Mouse (Mus musculus): Measurements from ENCODE around the gene Taf13.

Gene Taf13

DNA sequence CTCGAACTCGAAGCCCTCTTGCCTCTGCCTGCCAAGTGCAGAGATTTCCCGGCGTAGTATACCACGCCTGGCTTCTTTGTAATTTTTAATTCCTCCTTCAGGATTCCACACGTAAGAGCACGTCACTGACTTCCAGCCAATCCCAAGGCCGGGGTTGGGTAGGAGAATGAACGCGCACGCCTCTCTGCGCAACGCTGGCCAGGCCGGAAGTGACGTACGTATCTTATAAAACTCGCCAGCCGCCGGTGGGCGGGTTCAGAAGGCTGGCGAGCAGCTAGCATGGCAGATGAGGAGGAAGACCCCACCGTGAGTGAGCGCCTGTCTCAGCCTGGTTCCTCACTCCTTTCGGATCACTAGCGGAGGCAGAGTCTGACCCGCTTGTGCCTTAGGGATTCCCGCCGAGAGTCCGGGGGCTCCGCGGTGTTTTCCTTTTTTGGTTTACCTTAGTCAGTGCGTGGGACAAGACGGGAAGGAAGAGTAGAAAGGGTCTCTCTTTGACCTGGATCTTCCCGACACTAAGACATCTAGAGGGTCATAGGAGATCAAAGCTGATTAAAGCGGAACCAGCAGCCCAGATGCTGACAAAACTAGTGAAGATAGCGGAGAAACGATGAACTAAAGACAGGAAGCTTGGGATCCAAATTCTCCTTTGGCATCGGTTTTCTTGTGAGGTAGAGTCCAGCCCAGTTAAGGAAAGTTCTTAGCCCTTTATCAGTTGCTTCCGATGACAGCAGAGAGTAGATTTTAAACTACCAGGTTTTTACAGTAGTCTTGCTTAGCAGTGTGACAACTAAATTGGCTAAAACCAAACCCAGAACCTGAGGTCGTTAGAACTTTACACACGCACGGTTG lies at the start of gene Taf13:
Gene Taf13 (plus strand): TSS at position 256 of the 852 bp plus-strand sequence.
- ChIA-PET CTCF (interaction anchor here in 2 of 4 experiments (0.5 to 0.6 kb wide), 4 partner anchors 184 to 456 kb away, joined by 3 to 8 read pairs (median 4); partner anchors contain the start of gene Fam102b (in 1 of the 2)), POLR2A (interaction anchor here (0.5 to 6.9 kb wide), 67 partner anchors 9 to 1006 kb away, joined by 3 to 74 read pairs (median 5); partner anchors contain the start of genes Tmem167b (in 3 of the 4), Wdr47 (in 3 of the 4), Psrc1 (in 2 of the 4) and Sars (in 2 of the 4))

DNA sequence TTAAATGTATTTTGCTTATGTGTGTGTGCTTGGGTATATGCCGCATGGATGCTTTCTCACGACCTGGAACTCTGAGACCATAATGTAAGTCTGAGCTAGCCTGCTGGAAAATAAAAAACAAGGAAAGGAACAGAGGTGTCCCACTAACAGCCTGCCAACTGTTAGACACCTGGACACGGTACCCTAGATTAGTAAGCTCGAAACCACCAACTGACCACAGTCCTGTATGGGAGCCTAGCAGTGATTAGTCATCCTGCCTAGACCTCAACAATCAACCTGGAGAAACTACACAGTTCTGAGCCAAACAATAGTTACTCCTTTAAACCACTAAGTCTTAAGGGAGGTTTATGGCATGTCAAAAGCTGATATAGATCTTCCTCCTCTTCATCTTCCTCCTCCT lies 48.1 kb upstream of the Taf13 start:
- POLR2A ChIA-PET, result interaction anchor here in 3 of 4 experiments (0.5 to 1.2 kb wide), 3 partner anchors 10 to 291 kb away, joined by 3 read pairs; partner anchors contain the start of gene Psrc1 (in 1 of the 3)
- CTCF ChIA-PET, result interaction anchor here in 1 of 4 experiments (1.2 kb wide), 1 partner anchor 14 kb away, joined by 4 read pairs; no protein-coding TSS in a partner anchor

DNA sequence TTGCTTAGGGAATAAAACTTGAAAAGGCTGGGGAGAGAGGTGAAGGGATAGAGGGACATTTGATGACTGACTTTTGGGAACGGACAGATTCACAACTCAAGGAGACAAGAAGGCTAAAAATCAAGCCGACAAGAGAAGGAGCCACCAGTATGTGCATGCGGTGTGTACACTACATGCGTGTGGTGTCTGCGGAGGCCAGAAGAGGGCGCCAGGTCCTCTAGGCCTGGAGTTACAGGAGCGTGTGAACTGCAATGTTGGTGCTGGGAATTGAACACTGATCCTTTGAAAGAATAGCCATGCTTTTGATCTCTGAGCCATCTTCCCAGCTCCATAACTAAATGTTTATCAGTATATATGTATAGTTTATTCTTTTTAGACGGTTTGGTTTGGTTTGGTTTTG lies 43.0 kb upstream of the Taf13 start:
- POLR2A ChIA-PET, result interaction anchor here in 1 of 4 experiments (1.3 kb wide), 1 partner anchor 20 kb away, joined by 3 read pairs; no protein-coding TSS in a partner anchor
- CTCF ChIA-PET, result interaction anchor here in 1 of 4 experiments (1.5 kb wide), 1 partner anchor 9 kb away, joined by 4 read pairs; no protein-coding TSS in a partner anchor

DNA sequence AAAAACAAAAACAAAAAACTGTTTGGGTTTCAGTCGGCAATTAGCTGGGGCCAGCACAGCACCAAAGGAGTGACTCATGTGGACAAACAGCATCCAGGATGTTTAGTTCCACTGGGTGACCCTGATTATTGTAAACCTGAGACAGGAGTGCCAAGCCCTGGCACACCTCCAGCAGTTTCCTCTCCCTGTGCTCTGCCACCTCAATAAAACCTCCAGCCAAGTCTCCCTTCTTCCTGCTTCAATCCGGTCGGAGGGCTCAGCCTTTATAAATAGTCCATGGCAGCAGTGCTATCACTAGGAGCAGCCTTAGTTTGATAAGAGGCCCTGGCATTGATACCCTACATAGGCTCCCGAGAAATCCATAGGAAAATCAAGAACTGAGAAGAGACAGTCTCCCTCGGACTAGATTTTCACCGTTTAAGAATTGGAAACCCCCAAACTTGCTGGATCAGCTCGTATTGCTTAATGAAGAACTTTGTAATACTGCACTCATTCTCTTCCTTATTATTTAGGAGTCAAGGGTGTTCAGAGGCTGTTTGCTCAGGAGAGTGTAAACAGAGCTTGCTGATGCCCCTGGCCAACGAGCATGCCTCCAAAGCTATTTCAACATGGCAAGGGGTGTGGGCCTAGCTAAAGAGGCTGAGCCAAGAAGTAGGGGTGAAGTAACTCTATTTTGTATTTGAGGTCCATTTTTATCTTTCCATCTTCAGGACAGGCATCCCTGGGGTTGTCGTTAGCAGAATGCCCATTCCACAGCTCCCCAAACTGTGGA lies 38.2 kb upstream of the Taf13 start:
- POLR2A ChIA-PET, result interaction anchor here in 1 of 4 experiments (0.5 kb wide), 1 partner anchor 144 kb away, joined by 3 read pairs; no protein-coding TSS in a partner anchor
- CTCF ChIA-PET, result no interaction called here

DNA sequence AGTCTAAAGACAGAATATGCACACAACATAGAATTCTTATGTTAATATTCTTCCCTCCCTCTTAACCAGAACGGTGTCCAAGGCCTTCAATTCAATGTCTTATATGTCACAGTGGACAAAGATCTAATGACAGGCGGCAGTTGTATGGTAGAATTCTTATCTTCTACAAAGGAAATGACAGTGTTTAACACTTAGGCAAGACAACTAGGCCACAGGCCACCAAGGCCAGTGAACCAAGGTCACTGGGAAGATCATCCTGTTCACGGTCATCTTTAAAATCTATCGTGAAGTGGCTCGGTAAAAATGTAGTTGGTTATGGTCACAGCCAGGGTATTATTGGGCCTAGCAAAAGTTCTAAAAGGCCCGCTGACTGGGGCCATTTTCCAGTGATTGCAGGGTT lies 37.5 kb upstream of the Taf13 start, which contains the start of gene 1700013F07Rik:
Gene 1700013F07Rik (plus strand): TSS at position 200 of the 400 bp plus-strand sequence.
- ChIA-PET CTCF (no interaction called here), POLR2A (interaction anchor here in 2 of 4 experiments (0.5 to 0.6 kb wide), 2 partner anchors 106 to 145 kb away, joined by 3 read pairs; no protein-coding TSS in a partner anchor)

DNA sequence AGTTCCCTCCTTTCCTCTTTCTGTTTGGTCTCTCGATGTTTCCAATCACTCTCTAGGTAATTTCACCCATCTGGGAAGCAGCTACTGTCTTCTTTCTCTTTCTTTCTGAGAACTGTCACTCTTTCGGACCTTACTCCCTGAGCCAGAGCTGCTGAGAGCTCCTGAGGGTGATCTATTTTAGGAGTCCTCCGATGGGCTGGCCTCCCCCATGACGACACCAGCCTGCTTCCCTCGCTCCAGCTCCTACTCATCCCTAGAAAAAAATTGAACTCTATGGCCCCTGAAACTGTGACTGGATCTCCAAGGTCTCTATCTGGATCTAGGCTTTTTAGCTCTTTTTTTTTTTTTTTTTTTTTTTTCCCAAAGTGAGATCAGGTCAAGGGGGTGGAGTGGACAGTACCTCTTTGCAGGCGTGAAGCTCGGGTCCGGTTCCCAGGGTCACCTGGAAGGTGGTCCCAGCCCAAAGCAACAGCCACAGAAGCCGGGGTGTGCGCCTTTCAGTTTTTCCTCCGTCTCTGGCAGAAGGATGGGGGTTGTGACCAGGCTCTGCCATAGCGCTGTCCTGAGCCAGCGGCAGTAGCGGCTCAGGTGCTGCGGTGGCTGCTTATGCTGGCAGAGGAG lies 35.5 kb upstream of the Taf13 start:
- ChIA-PET POLR2A (interaction anchor here in 3 of 4 experiments (0.6 to 3.4 kb wide), 12 partner anchors 9 to 139 kb away, joined by 3 to 15 read pairs (median 4); partner anchors contain the start of genes Sars (in 2 of the 3) and Taf13 (in 1 of the 3)), CTCF (interaction anchor here (0.6 to 1.0 kb wide), 7 partner anchors 22 to 125 kb away, joined by 3 to 15 read pairs (median 4); no protein-coding TSS in a partner anchor)

DNA sequence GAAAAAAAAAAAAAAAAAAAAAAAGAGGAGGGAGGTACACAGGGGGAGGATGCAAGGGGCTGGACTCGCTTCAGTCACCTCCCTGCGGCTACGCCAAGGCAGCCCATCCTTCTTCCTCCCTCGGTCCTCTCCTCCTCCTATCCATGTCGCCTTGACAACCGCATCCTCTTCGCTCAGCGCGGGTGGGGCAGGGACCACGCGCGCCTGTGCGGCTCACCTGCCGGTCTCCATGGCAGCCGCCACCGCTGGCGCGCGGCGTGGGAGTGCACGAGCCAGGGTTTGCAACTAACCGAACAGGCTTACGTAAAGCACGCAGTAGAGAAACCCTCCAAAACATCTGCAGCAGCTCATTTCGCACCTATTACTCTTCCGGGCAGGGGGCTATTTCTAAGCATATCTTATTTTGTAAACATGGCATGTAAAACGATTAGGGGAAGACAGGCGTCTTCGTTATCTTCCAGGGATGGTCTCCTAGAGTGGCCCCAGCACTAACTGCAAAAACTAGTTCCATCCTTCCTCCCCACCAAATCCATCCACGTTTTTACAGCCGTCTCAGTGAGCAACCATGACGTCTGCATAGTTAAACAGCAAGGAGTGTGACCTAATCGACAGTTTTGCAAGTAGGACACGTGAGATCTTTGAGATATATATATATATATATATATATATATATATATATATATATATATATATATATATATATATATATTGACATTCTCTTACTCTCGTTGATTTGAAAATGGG lies 34.8 kb upstream of the Taf13 start, which contains the start of gene 5330417C22Rik:
Gene 5330417C22Rik (minus strand): TSS at position 20 of the 744 bp plus-strand sequence.
- CTCF ChIA-PET, result interaction anchor here (0.6 to 1.5 kb wide), 13 partner anchors 9 to 372 kb away, joined by 3 to 7 read pairs (median 4); partner anchors contain the start of genes Tmem167b (in 1 of the 4) and Wdr47 (in 1 of the 4)
- POLR2A ChIA-PET, result interaction anchor here in 3 of 4 experiments (0.6 to 3.4 kb wide), 10 partner anchors 8 to 326 kb away, joined by 3 to 15 read pairs (median 4); partner anchors contain the start of genes Atxn7l2 (in 1 of the 3), Sars (in 1 of the 3) and Taf13 (in 1 of the 3)

DNA sequence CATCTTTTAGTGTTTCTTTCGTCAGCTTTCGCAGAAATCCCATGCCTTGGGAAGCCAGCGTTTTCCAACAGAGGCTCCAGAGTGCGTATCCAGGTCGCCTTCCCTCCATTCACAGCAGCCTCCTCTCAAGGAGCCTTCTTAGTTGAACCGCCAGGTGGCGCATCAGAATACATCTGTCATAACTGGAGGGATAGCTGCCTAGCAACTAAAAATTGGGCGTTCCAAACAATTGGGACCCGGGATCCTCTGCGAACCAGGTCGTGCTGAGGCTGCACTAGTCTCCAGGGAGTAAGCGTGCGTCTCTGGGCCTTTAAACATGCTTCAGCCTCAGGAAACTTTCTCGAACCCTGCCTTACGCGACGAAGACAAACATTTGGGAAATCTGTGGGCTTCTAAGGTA lies 34.2 kb upstream of the Taf13 start:
- CTCF ChIA-PET, result interaction anchor here (0.5 to 1.5 kb wide), 24 partner anchors 8 to 373 kb away, joined by 3 to 7 read pairs (median 4); partner anchors contain the start of genes Gpsm2 (in 1 of the 4), Tmem167b (in 1 of the 4) and Wdr47 (in 1 of the 4)
- POLR2A ChIA-PET, result interaction anchor here in 3 of 4 experiments (0.5 to 3.4 kb wide), 14 partner anchors 7 to 1569 kb away, joined by 3 to 15 read pairs (median 4); partner anchors contain the start of genes Taf13 (in 2 of the 3), Atxn7l2 (in 1 of the 3), Sars (in 1 of the 3) and Wdr47 (in 1 of the 3)

DNA sequence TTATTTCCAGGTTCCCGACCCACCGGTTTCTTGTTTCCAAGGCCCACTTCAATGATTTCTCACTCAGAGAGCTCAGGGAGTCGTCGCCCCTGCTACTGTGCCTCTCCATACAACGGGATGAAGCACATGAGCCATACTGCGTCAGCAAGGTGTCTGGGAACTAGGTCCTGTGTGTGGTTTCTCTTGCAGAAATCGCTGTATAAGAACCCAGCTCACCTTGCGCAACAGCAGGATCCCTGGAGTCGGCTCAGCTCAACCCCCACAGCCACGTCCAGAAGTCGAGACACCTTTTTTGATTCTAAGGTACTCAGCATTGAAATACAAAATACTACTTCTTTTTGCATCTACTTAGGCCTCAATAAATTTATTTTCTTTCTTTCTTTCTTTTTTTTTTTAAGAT lies 29.2 kb upstream of the Taf13 start:
- ChIA-PET POLR2A (interaction anchor here in 3 of 4 experiments (0.7 to 1.3 kb wide), 3 partner anchors 12 to 98 kb away, joined by 3 to 5 read pairs (median 4); no protein-coding TSS in a partner anchor), CTCF (no interaction called here)

DNA sequence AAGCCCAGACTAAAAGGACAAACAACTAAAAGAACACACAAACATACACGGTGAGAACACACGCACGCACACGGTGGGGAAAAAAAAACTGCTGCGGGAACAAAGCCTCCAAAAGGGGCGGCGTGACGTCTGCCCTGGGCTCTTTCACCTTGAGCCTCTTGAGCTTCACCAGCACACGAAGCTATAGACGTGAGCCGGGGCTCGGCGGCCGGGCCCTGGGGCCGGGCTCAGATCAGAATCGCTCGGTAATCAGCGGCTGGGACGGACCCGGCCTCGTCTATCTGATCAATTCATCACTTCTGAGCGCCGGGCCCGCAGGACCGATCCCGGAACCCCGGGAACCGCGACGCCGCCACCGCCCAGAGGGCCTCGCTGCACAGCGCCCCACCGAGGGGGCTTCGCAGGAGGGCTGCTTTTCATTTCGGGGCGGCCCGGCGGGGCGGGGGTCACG lies 17.4 kb upstream of the Taf13 start:
- ChIA-PET POLR2A (interaction anchor here (0.5 to 2.7 kb wide), 35 partner anchors 9 to 358 kb away, joined by 3 to 17 read pairs (median 4); partner anchors contain the start of genes Prpf38b (in 2 of the 4), Psrc1 (in 2 of the 4), 5330417C22Rik (in 1 of the 4) and Atxn7l2 (in 1 of the 4)), CTCF (interaction anchor here in 2 of 4 experiments (0.6 to 1.5 kb wide), 3 partner anchors 8 to 31 kb away, joined by 3 to 7 read pairs (median 4); partner anchors contain the start of gene Tmem167b (in 1 of the 2))

DNA sequence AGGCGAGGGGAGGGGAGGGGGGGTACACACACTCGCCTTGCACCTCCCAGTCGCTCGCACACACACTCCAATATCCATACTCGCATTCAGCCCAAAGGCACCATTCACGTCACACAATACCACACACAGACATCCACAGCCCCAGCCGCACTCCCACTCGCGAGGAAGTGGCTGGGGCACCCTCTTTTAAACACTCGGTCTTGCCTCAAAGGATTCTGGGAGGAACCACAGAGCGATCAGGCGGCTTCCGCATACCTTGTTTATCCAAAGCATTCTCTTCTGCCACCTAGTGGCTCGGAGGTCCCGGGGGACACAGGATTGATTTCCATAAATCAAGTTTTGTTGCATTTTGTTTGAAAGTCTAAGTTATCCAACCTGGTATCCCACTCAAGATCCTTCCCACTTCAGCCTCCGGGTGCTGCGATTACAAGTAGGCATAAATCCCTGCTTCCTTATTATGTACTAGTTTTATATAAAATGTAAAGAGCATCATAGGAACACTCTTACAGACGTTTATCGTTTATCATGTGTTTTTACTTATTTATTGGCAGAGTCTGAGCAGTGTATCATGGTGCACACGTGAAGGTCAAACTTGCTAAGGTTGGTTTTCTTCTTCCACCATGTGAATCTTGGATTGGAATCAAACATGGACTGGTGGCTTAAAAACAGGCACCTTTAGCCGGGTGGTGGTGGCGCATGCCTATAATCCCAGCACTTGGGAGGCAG lies 16.7 kb upstream of the Taf13 start:
- POLR2A ChIA-PET, result interaction anchor here in 3 of 4 experiments (0.7 to 2.7 kb wide), 30 partner anchors 8 to 357 kb away, joined by 3 to 17 read pairs (median 4); partner anchors contain the start of genes 5330417C22Rik (in 1 of the 3), Atxn7l2 (in 1 of the 3), Clcc1 (in 1 of the 3) and Fndc7 (in 1 of the 3)
- CTCF ChIA-PET, result interaction anchor here in 2 of 4 experiments (0.6 to 1.5 kb wide), 2 partner anchors 17 to 30 kb away, joined by 4 to 7 read pairs; no protein-coding TSS in a partner anchor

DNA sequence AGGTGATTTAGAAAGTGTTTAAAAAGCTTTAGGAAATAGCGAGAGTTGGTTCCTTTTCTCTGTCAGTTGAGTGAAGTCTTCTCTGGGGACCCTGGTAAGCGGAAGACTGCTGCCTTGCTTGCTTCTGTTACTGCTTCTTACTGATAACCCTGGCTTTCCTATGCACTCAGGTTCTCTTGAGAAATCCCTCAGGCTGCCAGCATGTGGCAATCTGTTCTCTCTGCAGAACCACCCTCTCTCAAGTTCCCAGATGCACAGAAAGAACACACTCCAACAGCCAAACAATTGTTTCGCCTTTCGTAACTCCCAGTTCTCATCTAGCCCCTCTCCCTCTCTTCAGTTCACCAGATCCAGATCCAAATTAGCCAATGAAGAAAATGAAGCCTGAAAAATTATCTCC lies 13.6 kb upstream of the Taf13 start:
- ChIA-PET POLR2A (interaction anchor here in 1 of 4 experiments (1.1 to 2.2 kb wide), 2 partner anchors 34 to 134 kb away, joined by 3 to 7 read pairs; partner anchors contain the start of gene Wdr47), CTCF (no interaction called here)

DNA sequence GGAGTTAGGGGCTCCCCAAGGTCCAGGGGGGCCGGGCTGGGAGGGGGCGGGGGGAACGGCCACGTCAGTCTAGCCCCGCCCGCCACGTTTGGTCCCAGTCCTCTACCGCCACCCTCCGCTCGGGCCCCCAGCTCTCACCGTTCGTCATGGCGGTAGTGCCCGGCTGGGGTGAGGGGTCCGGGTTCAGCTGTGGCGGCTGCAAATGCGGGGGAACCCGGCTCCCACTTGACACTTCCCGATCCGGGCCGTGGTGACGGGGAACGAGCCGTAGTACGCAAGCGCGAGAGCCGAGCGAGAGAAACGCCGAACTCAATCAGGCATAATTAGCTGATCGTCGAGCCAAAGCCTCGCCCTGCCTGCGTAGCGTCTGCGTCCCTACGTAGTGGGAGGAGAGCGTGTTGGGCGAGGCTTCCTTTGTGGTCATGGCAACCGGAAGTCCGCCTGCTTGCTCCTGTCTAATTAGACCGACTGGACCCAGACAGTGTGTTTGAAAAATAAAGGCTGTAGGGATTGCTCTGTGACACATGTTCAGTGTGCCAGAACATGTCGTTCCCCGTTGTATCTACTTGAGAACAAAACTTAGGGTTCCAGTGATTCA lies 9.3 kb upstream of the Taf13 start, which contains the start of gene Tmem167b:
Gene Tmem167b (minus strand): TSS at position 334 of the 598 bp plus-strand sequence.
- POLR2A ChIA-PET, result interaction anchor here (0.5 to 4.3 kb wide), 26 partner anchors 8 to 416 kb away, joined by 3 to 53 read pairs (median 4); partner anchors contain the start of genes Taf13 (in 3 of the 4), Wdr47 (in 3 of the 4), Psrc1 (in 2 of the 4) and Sars (in 2 of the 4)
- CTCF ChIA-PET, result interaction anchor here in 3 of 4 experiments (0.6 to 2.9 kb wide), 14 partner anchors 9 to 266 kb away, joined by 3 to 8 read pairs (median 4); partner anchors contain the start of genes Celsr2 (in 1 of the 3), Sars (in 1 of the 3) and Wdr47 (in 1 of the 3)

DNA sequence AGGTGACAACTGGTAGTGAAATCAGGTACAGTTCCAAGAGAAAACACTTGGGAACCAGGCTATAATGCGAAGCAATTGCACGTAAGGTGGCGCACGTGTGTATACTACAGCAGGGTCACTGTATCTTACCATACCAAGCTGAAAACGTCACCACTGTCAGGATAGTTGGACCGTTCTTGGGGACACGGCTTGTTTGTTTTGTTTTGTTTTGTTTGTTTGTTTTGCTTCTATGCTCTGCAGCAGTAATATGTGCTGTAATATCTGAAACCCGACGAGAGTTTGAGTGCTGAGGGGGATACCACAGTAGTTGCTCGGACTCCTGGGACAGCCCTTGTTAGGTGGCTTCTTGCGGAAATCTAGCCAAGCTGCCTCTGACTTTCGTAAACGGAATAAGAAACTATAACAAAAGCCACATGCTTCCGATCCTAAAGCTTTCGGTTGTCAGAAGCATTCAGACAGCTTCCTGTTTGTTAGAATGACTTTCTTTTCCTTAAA lies 8.7 kb upstream of the Taf13 start:
- CTCF ChIA-PET, result interaction anchor here in 3 of 4 experiments (0.7 to 2.9 kb wide), 16 partner anchors 9 to 266 kb away, joined by 3 to 8 read pairs (median 4); partner anchors contain the start of genes Celsr2 (in 1 of the 3), Sars (in 1 of the 3) and Wdr47 (in 1 of the 3)
- POLR2A ChIA-PET, result interaction anchor here (0.5 to 4.3 kb wide), 25 partner anchors 8 to 417 kb away, joined by 3 to 53 read pairs (median 4); partner anchors contain the start of genes Taf13 (in 3 of the 4), Psrc1 (in 2 of the 4), Sars (in 2 of the 4) and Wdr47 (in 2 of the 4)
